Mouse (Mus musculus): ENCODE measurements around the gene Sdk2. TPM values are rescaled to one million over a fixed set of nuclear protein-coding genes. Genes with fewer than 3 reads are reported as not detected.

Sdk2 gene
- polyA plus RNA-seq, 1 experiment from 2014 or later: 1.1 TPM

DNA sequence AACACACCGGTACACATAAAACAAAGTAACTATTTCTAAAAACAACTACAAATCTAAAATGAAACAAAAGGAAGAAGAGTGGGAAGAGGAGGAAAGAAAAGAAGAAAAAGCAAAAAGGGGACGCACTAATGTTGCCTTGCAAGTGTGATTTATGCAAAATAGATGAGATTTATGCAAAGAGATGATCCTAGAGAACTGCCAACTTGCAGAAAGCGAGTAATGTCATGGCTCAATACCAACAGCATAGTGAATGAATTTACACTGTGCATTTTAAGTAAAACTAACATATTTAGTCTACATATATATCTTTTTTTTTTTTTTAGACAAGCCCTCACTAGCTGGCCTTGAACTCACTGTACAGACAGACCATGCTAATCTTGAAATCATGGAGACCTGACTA is 292.1 kb downstream of the Sdk2 start:
- Histone ChIP-seq H3K36me3 (ENCODE audit: control insufficient read depth, insufficient read depth) (no peaks in the 10 kb centered on the region), H3K9me3 (replicated peaks; ENCODE audit: control insufficient read depth, low read length) (no peaks in the 10 kb centered on the region), H3K4me1 (ENCODE audit: control insufficient read depth, insufficient read depth, low read length) (peaks cover 11% of the 10 kb centered on the region), H3K27ac (ENCODE audit: low read length) (no peak overlapping the region), H3K4me3 (ENCODE audit: low read length) (no peak overlapping the region), H3K4me2 (ENCODE audit: low read depth, low read length) (no peak overlapping the region), H3K27me3 (ENCODE audit: control insufficient read depth, insufficient read depth, low read length) (no peaks in the 10 kb centered on the region), H3K9ac (ENCODE audit: low read length) (no peak overlapping the region)
- WGBS: 88% methylated on average over 3 of the region's 3 CpGs
- ATAC-seq (replicated peaks; ENCODE audit: extremely low read depth, insufficient read depth, low FRiP score): no peak

DNA sequence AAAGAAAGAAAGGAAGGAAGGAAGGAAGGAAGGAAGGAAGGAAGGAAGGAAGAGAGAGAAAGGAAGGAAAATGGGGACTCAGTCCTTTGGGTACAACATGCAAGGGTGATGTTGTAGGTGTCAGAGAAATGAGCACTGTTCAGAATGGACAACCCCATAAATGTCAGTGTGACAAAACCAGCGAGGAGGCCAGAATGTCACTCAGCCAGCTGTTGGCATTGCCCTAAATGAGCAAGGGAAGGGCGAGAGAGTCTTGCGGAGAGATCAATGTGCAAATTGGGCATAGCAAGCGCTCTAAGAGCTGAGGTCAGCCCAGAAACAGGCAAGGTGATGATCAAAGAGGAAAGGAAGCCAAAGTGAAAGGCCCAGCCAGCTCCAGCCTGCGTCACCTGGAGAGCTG is 293.7 kb downstream of the Sdk2 start:
- no peak for ATAC-seq (replicated peaks; ENCODE audit: extremely low read depth, insufficient read depth, low FRiP score)
- no peak overlapping the region for H3K9ac ChIP-seq (ENCODE audit: low read length)
- H3K9me3 ChIP-seq (replicated peaks; ENCODE audit: control insufficient read depth, low read length): no peaks in the 10 kb centered on the region
- H3K27me3 ChIP-seq (ENCODE audit: control insufficient read depth, insufficient read depth, low read length): no peaks in the 10 kb centered on the region
- H3K4me3 ChIP-seq (ENCODE audit: low read length): no peak overlapping the region
- no peak overlapping the region for H3K27ac ChIP-seq (ENCODE audit: low read length)
- 88% methylated on average over 5 of the region's 5 CpGs for WGBS
- peaks cover 2% of the 10 kb centered on the region for H3K4me1 ChIP-seq (ENCODE audit: control insufficient read depth, insufficient read depth, low read length)
- no peaks in the 10 kb centered on the region for H3K36me3 ChIP-seq (ENCODE audit: control insufficient read depth, insufficient read depth)
- no peak overlapping the region for H3K4me2 ChIP-seq (ENCODE audit: low read depth, low read length)

DNA sequence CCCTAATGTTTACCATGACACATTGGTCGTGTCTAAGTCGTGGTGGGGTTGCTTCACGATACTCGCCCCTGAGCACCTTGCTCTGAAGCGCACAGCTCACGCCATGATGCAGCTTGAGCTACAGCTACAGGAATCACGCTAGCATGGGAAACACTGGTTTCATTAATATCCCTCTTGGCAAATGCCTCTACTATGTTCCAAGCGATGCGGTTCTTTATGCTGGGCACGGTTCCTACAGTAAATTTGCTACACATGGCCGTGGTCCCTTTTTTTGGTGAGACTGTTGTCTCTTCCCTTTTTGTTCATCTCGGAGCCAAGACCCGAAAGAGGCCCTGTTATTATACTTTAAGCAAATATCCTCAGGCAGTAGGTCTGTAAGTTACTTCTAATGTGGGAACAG is 295.7 kb downstream of the Sdk2 start:
- Histone ChIP-seq H3K4me3 (ENCODE audit: low read length) (no peak overlapping the region), H3K27me3 (ENCODE audit: control insufficient read depth, insufficient read depth, low read length) (no peaks in the 10 kb centered on the region), H3K27ac (ENCODE audit: low read length) (no peak overlapping the region), H3K4me1 (ENCODE audit: control insufficient read depth, insufficient read depth, low read length) (peaks cover 11% of the 10 kb centered on the region), H3K9ac (ENCODE audit: low read length) (no peak overlapping the region), H3K4me2 (ENCODE audit: low read depth, low read length) (no peak overlapping the region), H3K9me3 (replicated peaks; ENCODE audit: control insufficient read depth, low read length) (no peaks in the 10 kb centered on the region), H3K36me3 (ENCODE audit: control insufficient read depth, insufficient read depth) (no peaks in the 10 kb centered on the region)
- WGBS: 83% methylated on average over 13 of the region's 13 CpGs
- ATAC-seq (replicated peaks; ENCODE audit: extremely low read depth, insufficient read depth, low FRiP score): no peak

DNA sequence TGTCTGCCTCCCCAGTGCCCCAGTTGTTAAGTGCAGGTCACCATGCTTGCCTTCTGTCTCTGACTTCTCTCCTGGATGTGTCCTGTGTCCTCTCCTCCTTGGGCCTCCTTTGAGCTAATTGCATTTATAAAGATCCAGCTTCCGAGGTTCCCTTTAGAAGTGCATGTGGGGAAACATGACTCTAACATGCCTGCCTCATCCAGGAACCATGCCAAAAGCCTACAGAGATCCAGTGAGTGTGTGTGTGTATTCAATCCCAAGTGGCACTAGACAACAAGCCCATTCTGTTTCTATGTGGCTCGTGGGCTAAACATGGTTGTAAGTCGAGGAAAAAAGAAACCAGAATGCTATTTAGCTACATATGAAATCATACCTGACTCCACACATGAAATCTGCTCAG is 298.5 kb downstream of the Sdk2 start:
- Histone ChIP-seq H3K27ac (ENCODE audit: low read length) (no peak overlapping the region), H3K9ac (ENCODE audit: low read length) (no peak overlapping the region), H3K27me3 (ENCODE audit: control insufficient read depth, insufficient read depth, low read length) (no peaks in the 10 kb centered on the region), H3K36me3 (ENCODE audit: control insufficient read depth, insufficient read depth) (no peaks in the 10 kb centered on the region), H3K9me3 (replicated peaks; ENCODE audit: control insufficient read depth, low read length) (no peaks in the 10 kb centered on the region), H3K4me3 (ENCODE audit: low read length) (no peak overlapping the region), H3K4me2 (ENCODE audit: low read depth, low read length) (no peak overlapping the region), H3K4me1 (ENCODE audit: control insufficient read depth, insufficient read depth, low read length) (peaks cover 13% of the 10 kb centered on the region)
- ATAC-seq (replicated peaks; ENCODE audit: extremely low read depth, insufficient read depth, low FRiP score): no peak
- 64% methylated on average over 3 of the region's 3 CpGs for WGBS

DNA sequence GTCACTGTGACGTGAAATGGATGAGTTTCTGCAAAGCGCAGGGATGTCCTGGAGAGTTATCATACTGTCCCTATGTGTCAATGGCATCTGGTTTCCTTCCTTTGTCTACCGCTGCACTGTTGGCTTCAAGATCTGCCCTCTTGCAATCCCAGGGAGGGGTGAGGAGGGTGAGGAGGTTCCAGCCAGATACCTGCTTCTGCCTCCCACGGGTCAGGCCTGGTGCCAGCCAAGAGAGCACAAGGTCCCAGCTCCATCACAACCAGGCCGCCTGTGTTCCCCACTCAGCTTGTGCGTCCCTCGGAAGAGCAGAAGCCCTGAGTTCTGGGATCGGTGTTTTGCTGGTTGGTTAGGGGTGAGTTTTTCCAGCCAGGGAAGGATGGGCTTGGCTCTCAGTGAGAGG is 299.6 kb downstream of the Sdk2 start:
- Histone ChIP-seq H3K36me3 (ENCODE audit: control insufficient read depth, insufficient read depth) (no peaks in the 10 kb centered on the region), H3K27me3 (ENCODE audit: control insufficient read depth, insufficient read depth, low read length) (no peaks in the 10 kb centered on the region), H3K4me3 (ENCODE audit: low read length) (no peak overlapping the region), H3K27ac (ENCODE audit: low read length) (peak overlapping the region; percentile 54), H3K4me2 (ENCODE audit: low read depth, low read length) (peak overlapping the region; percentile 13; the same call in 1 of the 2 replicates), H3K9me3 (replicated peaks; ENCODE audit: control insufficient read depth, low read length) (no peaks in the 10 kb centered on the region), H3K4me1 (ENCODE audit: control insufficient read depth, insufficient read depth, low read length) (peaks cover 13% of the 10 kb centered on the region), H3K9ac (ENCODE audit: low read length) (peak overlapping the region; percentile 23; the same call in 1 of the 2 replicates)
- WGBS: 34% methylated on average over 8 of the region's 8 CpGs
- ATAC-seq (replicated peaks; ENCODE audit: extremely low read depth, insufficient read depth, low FRiP score): no peak; the same call in 1 of the 2 replicates

DNA sequence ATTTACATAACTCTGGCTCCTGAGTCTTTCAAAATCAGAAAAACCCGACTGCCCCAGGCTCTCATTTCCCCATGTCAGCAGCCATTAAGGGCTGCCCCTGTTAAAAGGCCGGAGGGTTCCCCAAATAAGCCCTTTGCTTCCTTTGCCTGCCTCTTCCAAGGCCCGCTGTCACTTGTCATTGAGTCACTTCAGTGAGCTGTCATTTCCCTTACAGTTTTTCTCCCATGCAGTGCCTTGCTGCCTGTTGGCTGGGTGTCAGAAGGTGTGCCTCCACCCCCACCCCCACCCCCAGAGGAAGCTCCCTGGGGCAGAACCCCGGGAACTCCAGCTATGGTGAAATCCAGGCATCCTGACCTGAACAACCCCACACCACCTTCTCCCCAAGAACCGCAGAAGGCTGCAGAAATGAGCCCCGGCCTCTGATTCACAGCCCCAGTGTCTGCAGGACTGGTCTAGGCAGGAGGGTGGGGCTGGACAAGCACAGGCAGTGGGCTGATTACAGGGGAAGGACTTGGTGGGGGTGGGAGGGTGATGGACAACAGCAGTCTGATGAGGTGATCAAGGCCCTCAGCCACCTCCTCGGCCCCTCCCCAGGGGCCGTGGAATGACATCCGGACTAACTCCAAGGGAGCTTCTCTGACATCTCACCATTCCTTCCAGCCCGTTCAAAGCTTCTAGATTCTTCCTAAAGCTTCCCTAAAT is 300.4 kb downstream of the Sdk2 start:
- 16% methylated on average over 10 of the region's 10 CpGs for WGBS
- Histone ChIP-seq H3K27me3 (ENCODE audit: control insufficient read depth, insufficient read depth, low read length) (no peaks in the 10 kb centered on the region), H3K4me2 (ENCODE audit: low read depth, low read length) (no peak overlapping the region), H3K36me3 (ENCODE audit: control insufficient read depth, insufficient read depth) (no peaks in the 10 kb centered on the region), H3K9me3 (replicated peaks; ENCODE audit: control insufficient read depth, low read length) (no peaks in the 10 kb centered on the region), H3K4me1 (ENCODE audit: control insufficient read depth, insufficient read depth, low read length) (peaks cover 13% of the 10 kb centered on the region), H3K4me3 (ENCODE audit: low read length) (no peak overlapping the region), H3K9ac (ENCODE audit: low read length) (no peak overlapping the region), H3K27ac (ENCODE audit: low read length) (peak overlapping the region; percentile 54)
- peak; percentile 26; the same call in 1 of the 2 replicates for ATAC-seq (replicated peaks; ENCODE audit: extremely low read depth, insufficient read depth, low FRiP score)

DNA sequence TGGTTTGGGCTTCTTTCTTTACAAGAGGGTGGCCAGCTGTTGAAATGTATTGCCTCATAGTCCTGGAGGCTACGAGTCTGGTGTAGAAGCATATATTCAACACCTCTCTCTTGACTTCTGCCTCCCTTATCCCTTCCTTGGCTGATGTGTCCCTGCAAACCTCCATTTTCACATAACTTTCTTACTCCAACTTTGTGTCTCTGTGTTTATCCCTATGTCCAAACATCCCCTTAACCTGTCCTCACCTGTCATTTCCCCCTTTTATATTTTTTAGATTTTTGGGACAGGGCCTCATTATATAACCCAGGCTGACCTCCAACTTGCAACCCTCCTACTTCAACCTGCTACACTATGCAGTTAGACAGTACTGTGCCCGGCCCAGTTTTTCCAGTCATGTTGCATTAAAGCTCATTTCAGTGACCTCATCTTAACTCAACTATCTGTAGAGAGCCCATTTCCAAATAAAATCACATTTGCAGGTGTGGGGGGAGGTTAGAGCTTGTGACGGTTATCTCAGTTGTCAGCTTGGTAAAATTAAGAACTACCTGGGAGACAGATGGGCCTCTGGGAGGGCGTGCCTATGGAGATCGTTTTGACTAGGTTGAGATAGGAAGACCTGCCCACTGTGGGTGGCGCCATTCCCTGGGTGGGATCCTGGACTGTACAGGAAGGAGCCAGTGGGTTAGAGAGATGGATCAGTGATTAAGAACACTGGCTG is 302.6 kb downstream of the Sdk2 start:
- WGBS: 82% methylated on average over 6 of the region's 6 CpGs
- H3K27me3 ChIP-seq (ENCODE audit: control insufficient read depth, insufficient read depth, low read length): no peaks in the 10 kb centered on the region
- H3K9ac ChIP-seq (ENCODE audit: low read length): no peak overlapping the region
- no peak overlapping the region for H3K27ac ChIP-seq (ENCODE audit: low read length)
- H3K36me3 ChIP-seq (ENCODE audit: control insufficient read depth, insufficient read depth): no peaks in the 10 kb centered on the region
- H3K4me3 ChIP-seq (ENCODE audit: low read length): no peak overlapping the region
- no peak overlapping the region for H3K4me2 ChIP-seq (ENCODE audit: low read depth, low read length)
- no peak for ATAC-seq (replicated peaks; ENCODE audit: extremely low read depth, insufficient read depth, low FRiP score)
- peaks cover 13% of the 10 kb centered on the region for H3K4me1 ChIP-seq (ENCODE audit: control insufficient read depth, insufficient read depth, low read length)
- H3K9me3 ChIP-seq (replicated peaks; ENCODE audit: control insufficient read depth, low read length): no peaks in the 10 kb centered on the region

DNA sequence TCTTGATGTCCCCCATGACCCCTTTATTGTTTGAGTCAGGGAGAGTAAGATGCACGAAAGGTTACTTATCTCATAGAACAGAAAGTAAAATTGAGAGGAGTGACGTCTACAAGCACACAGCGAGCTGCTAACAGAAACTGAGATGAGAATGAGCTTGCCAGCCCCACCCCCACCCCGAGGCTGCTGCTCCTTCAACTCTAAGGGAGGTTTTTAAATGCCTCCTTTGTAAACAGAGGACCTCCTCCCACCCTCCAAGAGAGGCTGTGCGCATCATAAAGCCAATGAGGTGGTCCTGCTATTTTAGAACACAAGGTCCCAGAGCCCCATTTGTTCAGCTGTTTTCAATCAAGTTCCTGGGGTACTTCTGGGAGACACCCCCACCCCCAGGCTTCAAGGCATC is 303.4 kb downstream of the Sdk2 start:
- no peaks in the 10 kb centered on the region for H3K27me3 ChIP-seq (ENCODE audit: control insufficient read depth, insufficient read depth, low read length)
- no peak overlapping the region for H3K9ac ChIP-seq (ENCODE audit: low read length)
- peaks cover 13% of the 10 kb centered on the region for H3K4me1 ChIP-seq (ENCODE audit: control insufficient read depth, insufficient read depth, low read length)
- H3K36me3 ChIP-seq (ENCODE audit: control insufficient read depth, insufficient read depth): no peaks in the 10 kb centered on the region
- no peak overlapping the region for H3K27ac ChIP-seq (ENCODE audit: low read length)
- no peak overlapping the region for H3K4me3 ChIP-seq (ENCODE audit: low read length)
- WGBS: 39% methylated on average over 5 of the region's 5 CpGs
- no peaks in the 10 kb centered on the region for H3K9me3 ChIP-seq (replicated peaks; ENCODE audit: control insufficient read depth, low read length)
- H3K4me2 ChIP-seq (ENCODE audit: low read depth, low read length): no peak overlapping the region
- ATAC-seq (replicated peaks; ENCODE audit: extremely low read depth, insufficient read depth, low FRiP score): no peak

DNA sequence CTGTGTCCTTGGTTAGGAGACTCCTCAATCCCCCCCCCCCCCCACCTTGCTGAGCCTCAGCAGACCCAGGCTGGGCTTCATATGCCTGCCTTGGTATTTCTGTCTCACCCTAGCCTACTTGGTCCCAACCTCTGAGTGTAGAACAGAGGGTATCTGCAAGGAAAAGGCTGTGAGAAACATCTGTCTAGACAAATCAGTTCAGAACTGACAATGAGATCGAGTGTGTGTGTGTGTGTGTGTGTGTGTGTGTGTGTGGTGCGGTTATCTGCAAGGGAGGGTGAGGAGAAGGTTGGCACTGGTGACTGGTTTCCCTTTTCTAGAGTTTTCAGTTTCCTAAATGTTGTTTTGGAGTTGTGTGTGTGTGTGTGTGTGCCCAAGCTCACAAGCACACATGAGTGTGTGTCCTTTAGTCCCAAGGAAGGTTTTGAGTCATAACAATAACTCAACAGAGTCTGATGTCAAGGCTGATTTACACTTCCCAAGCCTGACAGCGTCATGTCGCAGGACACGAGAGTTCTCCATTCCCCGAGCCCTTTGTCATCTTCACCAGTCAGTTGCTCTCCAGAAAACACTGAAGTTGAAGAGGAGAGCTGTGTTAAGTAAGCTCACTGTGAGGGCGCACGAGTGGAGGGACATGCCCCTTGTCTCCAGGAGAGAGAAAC is 304.6 kb downstream of the Sdk2 start:
- no peak overlapping the region for H3K4me2 ChIP-seq (ENCODE audit: low read depth, low read length)
- H3K27ac ChIP-seq (ENCODE audit: low read length): no peak overlapping the region
- no peak for ATAC-seq (replicated peaks; ENCODE audit: extremely low read depth, insufficient read depth, low FRiP score)
- H3K9ac ChIP-seq (ENCODE audit: low read length): no peak overlapping the region
- WGBS: 67% methylated on average over 8 of the region's 8 CpGs
- H3K9me3 ChIP-seq (replicated peaks; ENCODE audit: control insufficient read depth, low read length): no peaks in the 10 kb centered on the region
- peaks cover 11% of the 10 kb centered on the region for H3K4me1 ChIP-seq (ENCODE audit: control insufficient read depth, insufficient read depth, low read length)
- no peak overlapping the region for H3K4me3 ChIP-seq (ENCODE audit: low read length)
- H3K36me3 ChIP-seq (ENCODE audit: control insufficient read depth, insufficient read depth): no peaks in the 10 kb centered on the region
- H3K27me3 ChIP-seq (ENCODE audit: control insufficient read depth, insufficient read depth, low read length): no peaks in the 10 kb centered on the region

Data from heart, embryonic 16.5 days (tissue).